Mouse (Mus musculus) liver, postnatal 0 days (tissue): ENCODE results near the gene Crx. TPM values are rescaled to one million over a fixed set of nuclear protein-coding genes. Genes with fewer than 3 reads are reported as not detected.
"Not testable (repeated sequence)": the region's sequence is repeated elsewhere in the genome, so short reads cannot be mapped to it uniquely, and the experiment has no call there.

ENCODE experiments used
- ATAC-seq: fragments of 200-750 bp; cut with Nextera tagmentation; 2 replicates; pipeline ENCODE4 v1.8.0; 2017; ENCODE audit warnings: mild to moderate bottlenecking, moderate library complexity
- DNase-seq: peaks from one replicate; pipeline ENCODE4 v3.0.0-alpha.2; 2016
- H3K27ac ChIP-seq: fragments of 300-500 bp; sonication (generic); 2 replicates; pipeline ENCODE4 v1.5.1; 2014; ENCODE audit warnings: antibody characterized with exemption, moderate library complexity, mild to moderate bottlenecking, low read depth
- H3K27me3 ChIP-seq: fragments of 300-500 bp; sonication (generic); 2 replicates; pipeline ENCODE4 v1.6.1; 2014; ENCODE audit warnings: low read length, control low read depth, mixed read lengths; ENCODE audit not compliant: insufficient read depth
- H3K36me3 ChIP-seq: fragments of 300-500 bp; sonication (generic); replicated peaks from 2 replicates; pipeline ENCODE4 v1.6.1; 2014; ENCODE audit warnings: mild to moderate bottlenecking, control low read depth, low read length, moderate library complexity, mixed read lengths; ENCODE audit not compliant: insufficient read depth
- H3K4me1 ChIP-seq: fragments of 300-500 bp; sonication (generic); 2 replicates; pipeline ENCODE4 v1.6.1; 2014; ENCODE audit warnings: antibody characterized with exemption, mild to moderate bottlenecking, control low read depth; ENCODE audit not compliant: insufficient read depth
- H3K4me2 ChIP-seq: fragments of 300-500 bp; sonication (generic); 2 replicates; pipeline ENCODE4 v1.6.1; 2014; ENCODE audit warnings: low read depth, mild to moderate bottlenecking, low read length, moderate library complexity, mixed read lengths
- H3K4me3 ChIP-seq: fragments of 300-500 bp; sonication (generic); 2 replicates; pipeline ENCODE4 v1.5.1; 2014; ENCODE audit warnings: low read depth, low read length
- H3K9ac ChIP-seq: fragments of 300-500 bp; sonication (generic); replicated peaks from 2 replicates; pipeline ENCODE4 v1.6.1; 2014; ENCODE audit warnings: mild to moderate bottlenecking, moderate library complexity
- H3K9me3 ChIP-seq: fragments of 300-500 bp; sonication (generic); 2 replicates; pipeline ENCODE4 v1.6.1; 2016; ENCODE audit warnings: mild to moderate bottlenecking, control low read depth, low read length, mixed read lengths
- CTCF ChIP-seq: sonication (generic); IDR thresholded peaks from 2 replicates; pipeline ENCODE4 v1.5.1; 2016; ENCODE audit warnings: antibody characterized with exemption, low read depth
- EP300 ChIP-seq: IDR thresholded peaks from 2 replicates; pipeline ENCODE4 v1.6.1; 2016; ENCODE audit warnings: antibody characterized with exemption, low read depth, mild to moderate bottlenecking
- WGBS: fragments of 180-500 bp; shearing (Covaris S2); extraction: QIAGEN DNeasy Blood & Tissue Kit; methylation state at CpG from one replicate; pipeline ENCODE4 v1.1.7; 2014; ENCODE audit not compliant: insufficient replicate concordance; 5-methylcytosine and 5-hydroxymethylcytosine counted together
- polyA plus RNA-seq: library from polyadenylated mRNA; unstranded; fragments of >200 nt; fragmentation: Nextera tagmentation; extraction: Ambion mirVana; gene quantifications from 2 replicates; pipeline ENCODE4 v1.2.1, GENCODE M21; 2015

Crx gene
- polyA plus RNA-seq, 1 experiment from 2014 or later = not detected

- H3K4me3 ChIP-seq = no peak overlapping the region
- TF ChIP-seq EP300 = no peak
- no peak for TF ChIP-seq CTCF
- DNase-seq (no peak), ATAC-seq (no peak)
- 78% methylated on average over 4 of the region's 4 CpGs for WGBS
- H3K9ac ChIP-seq = no peak overlapping the region
- H3K4me1 ChIP-seq = peaks cover 14% of the 10 kb centered on the region
- H3K9me3 ChIP-seq = no peaks in the 10 kb centered on the region
- H3K36me3 ChIP-seq = peaks cover 16% of the 10 kb centered on the region; the same call in 1 of the 2 replicates
- no peak overlapping the region for H3K27ac ChIP-seq
- H3K27me3 ChIP-seq = no peaks in the 10 kb centered on the region
- no peak overlapping the region for H3K4me2 ChIP-seq
Observed at GRCm38 (mm10) chr7:15916996-15917395, 37.2 kb upstream of the Crx start.

GRCm38 (mm10) chr7:15916134-15916723 is 36.5 kb upstream of the Crx start:
- H3K27me3 ChIP-seq = no peaks in the 10 kb centered on the region
- H3K9me3 ChIP-seq = no peaks in the 10 kb centered on the region
- 67% methylated on average over 3 of the region's 3 CpGs for WGBS
- peaks cover 12% of the 10 kb centered on the region for H3K4me1 ChIP-seq
- no peak overlapping the region for H3K4me2 ChIP-seq
- no peak overlapping the region for H3K9ac ChIP-seq
- no peak overlapping the region for H3K27ac ChIP-seq
- no peak for DNase-seq
- peaks cover 16% of the 10 kb centered on the region; the same call in 1 of the 2 replicates for H3K36me3 ChIP-seq
- no peak overlapping the region for H3K4me3 ChIP-seq
- TF ChIP-seq CTCF = no peak
- TF ChIP-seq EP300 = no peak
- ATAC-seq = no peak

DNA sequence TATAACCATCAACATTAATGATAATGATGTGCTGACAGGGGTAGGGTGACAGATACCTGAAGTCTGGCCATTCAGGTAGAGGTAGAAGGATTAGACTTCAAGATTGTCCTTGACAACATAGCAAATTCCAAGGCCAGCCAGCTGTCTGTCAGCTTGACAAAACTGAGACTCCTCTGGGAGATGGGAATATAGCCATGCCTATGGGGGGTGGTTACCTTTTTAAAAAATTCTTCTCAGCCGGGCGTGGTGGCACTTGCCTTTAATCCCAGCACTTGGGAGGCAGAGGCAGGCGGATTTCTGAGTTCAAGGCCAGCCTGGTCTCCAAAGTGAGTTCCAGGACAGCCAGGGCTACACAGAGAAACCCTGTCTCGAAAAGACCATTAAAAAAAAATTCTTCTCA is 35.9 kb upstream of the Crx start:
- H3K27me3 ChIP-seq, H3K27ac ChIP-seq, ATAC-seq, H3K9ac ChIP-seq, DNase-seq, H3K9me3 ChIP-seq, H3K4me2 ChIP-seq, H3K4me1 ChIP-seq, H3K4me3 ChIP-seq: not testable (repeated sequence)
- H3K36me3 ChIP-seq = peaks cover 16% of the 10 kb centered on the region; the same call in 1 of the 2 replicates
- 82% methylated on average over 4 of the region's 4 CpGs for WGBS

DNA sequence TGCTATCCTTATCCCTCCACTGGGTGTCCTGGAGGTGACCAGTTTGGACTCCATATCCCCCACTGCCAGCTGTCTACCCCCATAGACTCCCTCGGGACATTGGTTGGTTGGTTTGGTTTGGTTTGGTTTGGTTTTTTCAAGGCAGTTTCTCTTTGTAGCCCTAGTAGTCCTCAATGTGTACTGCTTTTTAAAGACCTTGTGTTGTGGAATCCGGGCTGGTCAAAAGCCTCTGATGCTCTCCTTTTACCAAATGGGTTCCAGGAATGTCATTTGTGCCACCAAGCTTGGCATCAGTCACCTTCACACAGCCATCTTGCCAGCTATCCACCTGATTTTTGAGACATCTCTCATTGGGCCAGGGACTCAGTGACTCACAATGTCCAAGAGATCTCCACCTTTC is 35.0 kb upstream of the Crx start:
- ATAC-seq = no peak
- Histone ChIP-seq H3K36me3 (peaks cover 13% of the 10 kb centered on the region; the same call in 1 of the 2 replicates), H3K9me3 (no peaks in the 10 kb centered on the region), H3K4me3 (no peak overlapping the region), H3K27ac (no peak overlapping the region), H3K27me3 (no peaks in the 10 kb centered on the region), H3K4me2 (no peak overlapping the region), H3K9ac (no peak overlapping the region), H3K4me1 (no peaks in the 10 kb centered on the region)
- TF ChIP-seq CTCF (no peak), EP300 (no peak)
- WGBS = 69% methylated on average over 2 of the region's 2 CpGs
- no peak for DNase-seq

DNA sequence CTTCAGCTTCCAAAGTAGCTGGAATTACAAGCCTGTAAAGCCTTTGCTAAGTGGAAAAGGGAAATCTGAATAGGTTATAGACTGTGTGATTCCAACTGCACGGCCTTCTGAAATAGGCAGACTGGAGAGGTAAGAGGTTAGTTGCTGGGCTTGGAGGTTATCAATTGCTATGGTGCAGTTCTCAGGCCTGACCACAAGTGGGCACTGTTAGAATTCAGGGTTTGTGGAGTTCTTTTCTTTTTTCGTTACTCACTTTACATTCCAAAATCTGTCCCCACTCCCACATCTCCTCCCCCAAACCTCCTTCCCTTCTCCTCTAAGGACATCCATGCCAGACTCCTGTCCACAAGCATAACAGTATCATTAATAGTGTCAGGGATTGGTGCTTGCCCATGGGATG is 34.5 kb upstream of the Crx start:
- no peak overlapping the region for H3K4me3 ChIP-seq
- DNase-seq (peak; percentile 50), ATAC-seq (no peak)
- no peak overlapping the region for H3K9ac ChIP-seq
- no peak overlapping the region for H3K4me2 ChIP-seq
- WGBS = 24% methylated on average over 2 of the region's 2 CpGs
- H3K9me3 ChIP-seq = no peaks in the 10 kb centered on the region
- TF ChIP-seq CTCF (peak; percentile 78), EP300 (no peak)
- H3K27ac ChIP-seq = no peak overlapping the region
- H3K4me1 ChIP-seq = no peaks in the 10 kb centered on the region
- H3K27me3 ChIP-seq = no peaks in the 10 kb centered on the region
- peaks cover 9% of the 10 kb centered on the region; the same call in 1 of the 2 replicates for H3K36me3 ChIP-seq

- DNase-seq (peak; percentile 83), ATAC-seq (peak; percentile 35; the same call in 1 of the 2 replicates)
- Histone ChIP-seq H3K9ac (no peak overlapping the region), H3K9me3 (no peaks in the 10 kb centered on the region), H3K4me2 (no peak overlapping the region), H3K4me1 (no peaks in the 10 kb centered on the region), H3K4me3 (no peak overlapping the region), H3K27me3 (no peaks in the 10 kb centered on the region), H3K36me3 (peaks cover 5% of the 10 kb centered on the region; the same call in 1 of the 2 replicates), H3K27ac (no peak overlapping the region)
- TF ChIP-seq EP300 = no peak
- TF ChIP-seq CTCF = peak; percentile 83
- WGBS = 2% methylated on average over 4 of the region's 4 CpGs
Observed at GRCm38 (mm10) chr7:15912183-15912582, 32.4 kb upstream of the Crx start.
